Mouse (Mus musculus): ENCODE results near the gene Gm20517.

The Gm20517 gene

GRCm38 (mm10) chr17:47676581-47676980 lies 65.2 kb downstream of the Gm20517 start:
- no peak for DNase-seq (ENCODE audit: low read depth, low spot score)

GRCm38 (mm10) chr17:47678238-47678637 lies 66.8 kb downstream of the Gm20517 start:
- DNase-seq (ENCODE audit: low read depth, low spot score): no peak

GRCm38 (mm10) chr17:47678702-47679101 lies 67.3 kb downstream of the Gm20517 start:
- no peak for DNase-seq (ENCODE audit: low read depth, low spot score)

- DNase-seq (ENCODE audit: low read depth, low spot score): no peak
These were observed 71.4 kb downstream of the Gm20517 start for GRCm38 (mm10) chr17:47682836-47683235.

GRCm38 (mm10) chr17:47687409-47688343 lies 76.3 kb downstream of the Gm20517 start:
- peak; percentile 94 for DNase-seq (ENCODE audit: low read depth, low spot score)

- no peak for DNase-seq (ENCODE audit: low read depth, low spot score)
These were observed 76.9 kb downstream of the Gm20517 start, which contains the start of gene Tomm6 for GRCm38 (mm10) chr17:47688344-47688607. Tomm6 (minus strand) TSS chr17:47688386.

- DNase-seq (ENCODE audit: low read depth, low spot score): no peak
These were observed 77.5 kb downstream of the Gm20517 start, which contains the start of gene Frs3 for GRCm38 (mm10) chr17:47688608-47689575. Frs3 (plus strand) TSS chr17:47689030.

GRCm38 (mm10) chr17:47689894-47690293 lies 78.5 kb downstream of the Gm20517 start:
- DNase-seq (ENCODE audit: low read depth, low spot score): no peak

- no peak for DNase-seq (ENCODE audit: low read depth, low spot score)
These were observed 80.3 kb downstream of the Gm20517 start for GRCm38 (mm10) chr17:47691650-47692049.

- DNase-seq (ENCODE audit: low read depth, low spot score): no peak
These were observed 82.5 kb downstream of the Gm20517 start for GRCm38 (mm10) chr17:47693671-47694441.

- no peak for DNase-seq (ENCODE audit: low read depth, low spot score)
These were observed 82.9 kb downstream of the Gm20517 start, which contains the start of gene Gm21981 for GRCm38 (mm10) chr17:47694442-47694502. Gm21981 (minus strand) TSS chr17:47694455.

- peak; percentile 98 for DNase-seq (ENCODE audit: low read depth, low spot score)
These were observed 83.3 kb downstream of the Gm20517 start, which contains the start of gene Prickle4 for GRCm38 (mm10) chr17:47694503-47695336. Prickle4 (minus strand) TSS chr17:47694736.

- no peak for DNase-seq (ENCODE audit: low read depth, low spot score)
These were observed 83.9 kb downstream of the Gm20517 start for GRCm38 (mm10) chr17:47695337-47695710.

GRCm38 (mm10) chr17:47698156-47698555 lies 86.8 kb downstream of the Gm20517 start:
- DNase-seq (ENCODE audit: low read depth, low spot score): no peak

GRCm38 (mm10) chr17:47699055-47699454 lies 87.7 kb downstream of the Gm20517 start:
- DNase-seq (ENCODE audit: low read depth, low spot score): no peak

GRCm38 (mm10) chr17:47701793-47702192 lies 90.4 kb downstream of the Gm20517 start:
- DNase-seq (ENCODE audit: low read depth, low spot score): no peak

- no peak for DNase-seq (ENCODE audit: low read depth, low spot score)
These were observed 91.4 kb downstream of the Gm20517 start for GRCm38 (mm10) chr17:47702548-47703345.

GRCm38 (mm10) chr17:47703556-47703955 lies 92.2 kb downstream of the Gm20517 start:
- no peak for DNase-seq (ENCODE audit: low read depth, low spot score)

- DNase-seq (ENCODE audit: low read depth, low spot score): no peak
These were observed 93.3 kb downstream of the Gm20517 start for GRCm38 (mm10) chr17:47704692-47705091.

GRCm38 (mm10) chr17:47706196-47706595 lies 94.8 kb downstream of the Gm20517 start:
- DNase-seq (ENCODE audit: low read depth, low spot score): no peak
